Mouse (Mus musculus): Measurements from ENCODE around the gene Tmprss15. TPM values are rescaled to one million over a fixed set of nuclear protein-coding genes. Genes with fewer than 3 reads are reported as not detected.

The Tmprss15 gene
- total RNA-seq (2015), result not detected in 2 replicates
- total RNA-seq (2017), result not detected in 2 replicates

GRCm38 (mm10) chr16:79090997-79091396, at the start of gene Tmprss15:
Gene Tmprss15 (minus strand): TSS chr16:79091097.
- ATAC-seq (ENCODE audit: poor library complexity, severe bottlenecking), result no peak

DNA sequence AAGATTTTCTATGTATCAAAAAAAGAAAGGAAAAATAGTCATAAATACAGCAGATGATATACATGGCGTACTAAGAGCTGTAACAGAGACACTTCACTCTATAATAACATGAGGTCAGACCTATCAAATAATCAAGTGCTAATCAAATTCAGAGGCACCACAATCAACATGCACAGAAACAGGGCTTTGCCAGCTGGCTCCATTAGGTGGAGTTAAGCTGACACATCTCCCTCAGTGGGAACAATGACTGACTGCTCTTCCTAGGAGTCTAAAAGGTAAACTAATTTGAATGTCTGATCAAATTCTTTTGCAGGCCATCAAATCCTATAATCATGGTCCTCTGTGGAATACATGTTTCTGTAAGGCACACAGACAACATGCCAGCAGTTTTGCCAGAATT, 24.0 kb upstream of the Tmprss15 start:
- no peak for ATAC-seq (ENCODE audit: poor library complexity, severe bottlenecking)

DNA sequence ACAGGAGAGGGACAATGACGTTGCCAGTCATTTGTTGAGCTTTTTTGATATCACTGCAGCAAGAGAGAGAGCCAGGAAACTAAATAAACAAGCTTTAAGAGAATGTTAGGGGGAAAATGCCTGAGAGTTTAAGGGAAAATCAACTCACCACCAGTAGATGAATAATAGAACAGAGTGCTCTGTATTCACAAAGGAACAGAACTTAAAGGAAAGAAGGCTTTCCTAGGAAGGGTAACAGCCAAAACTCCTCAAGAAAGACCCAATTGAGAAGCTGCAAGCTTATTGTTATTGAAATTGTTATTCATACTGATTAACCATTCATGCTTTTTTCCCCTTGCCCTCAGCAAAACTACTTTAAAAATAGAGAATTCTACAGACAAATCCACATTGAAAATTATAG, 18.6 kb upstream of the Tmprss15 start:
- no peak for ATAC-seq (ENCODE audit: poor library complexity, severe bottlenecking)

DNA sequence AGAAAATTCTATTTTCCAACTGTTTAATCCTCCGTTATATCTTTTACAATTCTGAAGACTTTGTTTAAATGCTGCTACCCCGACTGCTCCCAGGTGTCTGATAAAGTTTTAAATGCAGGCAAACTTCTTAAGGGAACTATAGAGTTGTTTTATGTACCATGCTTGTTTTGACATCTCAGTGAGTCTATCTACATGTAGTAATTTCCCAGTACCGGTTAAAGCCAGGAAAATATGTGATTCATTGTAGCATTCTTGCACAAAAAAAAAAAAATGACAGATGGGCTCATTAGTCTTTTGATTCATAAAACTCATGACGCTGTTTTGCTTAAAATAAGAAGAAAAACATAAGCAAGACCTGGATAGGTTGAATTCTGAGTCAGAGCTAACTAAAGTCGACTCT, 18.1 kb upstream of the Tmprss15 start:
- no peak for ATAC-seq (ENCODE audit: poor library complexity, severe bottlenecking)

DNA sequence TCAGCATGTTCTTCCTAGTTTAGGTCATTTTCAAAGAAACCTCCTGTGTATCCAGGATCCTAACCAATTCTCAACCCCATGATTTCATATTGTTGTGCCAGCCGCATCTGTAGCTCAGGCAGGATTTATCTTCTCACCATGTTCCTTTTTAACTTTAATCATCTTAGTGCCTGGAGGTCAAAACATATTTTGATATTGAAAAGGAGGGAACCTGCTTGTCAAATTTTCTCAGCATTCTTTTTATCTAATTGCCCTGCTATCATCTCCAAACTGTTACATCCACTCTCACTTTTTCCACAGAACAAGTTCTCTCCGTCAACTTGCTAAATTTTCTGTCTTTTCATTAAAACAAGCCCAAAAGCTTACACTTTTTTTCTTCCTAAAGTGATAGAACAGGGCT, 9.4 kb upstream of the Tmprss15 start:
- ATAC-seq (ENCODE audit: poor library complexity, severe bottlenecking), result no peak

DNA sequence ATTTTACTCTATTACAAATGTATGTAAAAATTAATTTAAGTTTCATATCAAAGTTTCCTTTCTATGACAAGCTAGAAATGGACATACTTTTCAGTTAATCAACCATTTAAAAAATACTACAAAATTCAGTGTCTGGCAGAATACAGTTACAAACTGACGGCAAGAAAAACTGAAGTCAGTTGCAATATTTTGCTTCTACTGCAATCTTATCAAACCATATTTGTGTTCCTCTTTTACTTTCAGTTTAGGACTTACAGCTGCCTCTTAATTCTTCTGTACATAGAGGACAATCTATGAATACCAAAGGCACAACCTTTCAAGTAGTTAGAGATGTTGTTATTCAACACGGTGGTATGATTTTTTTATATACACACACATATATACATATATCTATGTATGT, 7.4 kb upstream of the Tmprss15 start:
- ATAC-seq (ENCODE audit: poor library complexity, severe bottlenecking), result no peak

- ATAC-seq (ENCODE audit: poor library complexity, severe bottlenecking), result no peak
Observed at GRCm38 (mm10) chr16:79086550-79086949, 4.3 kb downstream of the Tmprss15 start.

GRCm38 (mm10) chr16:79063848-79064247, 27.0 kb downstream of the Tmprss15 start:
- no peak for ATAC-seq (ENCODE audit: poor library complexity, severe bottlenecking)

DNA sequence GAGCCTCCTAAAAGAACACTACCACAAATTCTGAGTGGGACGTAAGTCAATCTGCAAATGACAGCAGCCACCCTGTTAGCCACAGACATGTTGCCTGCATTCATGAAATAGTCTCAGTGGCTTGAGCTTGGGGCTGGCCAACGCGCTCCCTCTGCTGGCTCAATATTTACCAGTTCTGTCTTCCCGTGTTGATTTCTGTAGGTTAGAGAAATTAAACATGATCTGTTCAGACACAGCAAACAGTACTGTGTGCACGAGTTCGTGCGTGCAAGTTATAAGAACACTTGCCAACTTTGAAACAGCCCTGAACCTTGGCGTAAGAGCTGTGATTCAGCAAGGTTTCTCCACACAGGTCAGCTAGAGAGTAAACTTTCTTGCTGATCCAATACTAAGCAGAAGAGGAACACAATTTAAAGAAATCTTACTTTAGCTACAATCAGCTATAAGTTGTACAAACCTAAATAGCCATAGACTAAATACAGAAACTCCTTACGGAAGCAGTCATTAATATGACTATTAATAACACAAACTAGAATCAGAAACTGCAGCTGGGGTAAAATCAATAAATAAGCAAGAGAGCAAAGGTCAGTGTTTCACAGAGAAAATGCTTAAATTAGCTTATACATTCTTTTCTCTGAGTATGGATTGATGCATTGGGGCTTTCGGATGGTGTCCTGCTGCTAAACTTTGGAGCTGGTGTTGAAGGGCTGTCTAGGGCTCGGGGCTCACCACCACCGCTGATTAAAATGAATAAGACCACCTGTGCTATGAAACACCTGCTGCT, 31.9 kb downstream of the Tmprss15 start:
- no peak for ATAC-seq (ENCODE audit: poor library complexity, severe bottlenecking)

DNA sequence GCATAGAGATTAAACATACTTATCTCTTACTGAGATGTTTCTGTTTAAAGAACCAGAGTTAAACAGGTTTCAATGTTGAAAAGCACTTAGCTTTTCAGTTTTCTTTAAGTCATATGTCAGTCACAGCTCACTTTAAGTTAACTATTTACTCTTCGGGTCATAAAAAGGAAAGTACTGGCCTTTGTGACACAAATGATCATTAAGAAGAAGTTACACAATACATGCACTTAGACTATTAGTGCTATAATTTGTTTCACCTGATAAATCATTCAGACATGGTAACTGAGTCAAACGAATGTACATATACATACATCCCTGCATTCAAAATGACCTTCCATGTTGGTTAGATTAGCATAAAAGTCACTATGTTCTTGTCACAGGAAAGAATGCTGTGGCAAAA, 58.3 kb downstream of the Tmprss15 start:
- no peak for ATAC-seq (ENCODE audit: poor library complexity, severe bottlenecking)

GRCm38 (mm10) chr16:79002812-79003211, 88.1 kb downstream of the Tmprss15 start:
- ATAC-seq (ENCODE audit: poor library complexity, severe bottlenecking), result no peak

DNA sequence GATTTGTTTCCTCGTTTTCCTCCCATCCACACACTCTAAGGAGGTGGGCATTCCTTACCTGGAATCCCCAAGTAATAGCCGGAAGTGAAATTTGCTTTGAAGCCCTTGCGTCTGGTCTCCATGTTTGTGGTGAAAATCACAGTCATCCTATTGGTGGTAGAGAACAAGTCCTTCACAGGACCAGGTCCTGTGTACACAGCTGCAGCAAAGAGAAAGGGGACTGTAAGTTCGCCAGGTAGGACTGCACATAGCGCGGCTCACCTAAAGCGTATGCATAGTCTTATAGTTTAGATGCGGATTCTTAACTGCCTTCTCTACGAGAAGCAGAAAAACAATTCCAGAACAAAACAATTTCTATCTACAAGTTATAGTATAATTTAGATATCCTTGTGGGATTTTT, 89.2 kb downstream of the Tmprss15 start:
- no peak for ATAC-seq (ENCODE audit: poor library complexity, severe bottlenecking)

DNA sequence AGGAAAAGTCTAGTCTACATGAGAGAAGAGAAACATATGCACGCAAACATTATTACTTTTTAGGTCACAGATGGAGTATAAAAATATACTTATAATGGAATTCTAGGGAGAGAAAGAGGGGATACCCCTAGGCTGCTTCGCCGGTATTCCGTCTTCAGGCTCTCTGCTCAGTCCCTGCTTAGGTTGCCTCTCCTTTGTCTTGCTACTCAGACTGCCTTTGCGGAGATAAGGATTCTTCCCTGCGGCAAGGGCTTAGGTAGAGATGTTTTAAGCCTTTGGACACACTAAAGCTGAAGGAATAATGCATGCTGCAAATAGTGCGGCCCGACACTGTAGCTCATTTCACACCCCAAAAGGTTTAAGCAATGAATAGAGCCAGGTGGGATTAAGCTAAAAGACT, 114.5 kb downstream of the Tmprss15 start:
- ATAC-seq (ENCODE audit: poor library complexity, severe bottlenecking), result no peak

- ATAC-seq (ENCODE audit: poor library complexity, severe bottlenecking), result no peak
Observed at GRCm38 (mm10) chr16:78974099-78974498, 116.8 kb downstream of the Tmprss15 start.

DNA sequence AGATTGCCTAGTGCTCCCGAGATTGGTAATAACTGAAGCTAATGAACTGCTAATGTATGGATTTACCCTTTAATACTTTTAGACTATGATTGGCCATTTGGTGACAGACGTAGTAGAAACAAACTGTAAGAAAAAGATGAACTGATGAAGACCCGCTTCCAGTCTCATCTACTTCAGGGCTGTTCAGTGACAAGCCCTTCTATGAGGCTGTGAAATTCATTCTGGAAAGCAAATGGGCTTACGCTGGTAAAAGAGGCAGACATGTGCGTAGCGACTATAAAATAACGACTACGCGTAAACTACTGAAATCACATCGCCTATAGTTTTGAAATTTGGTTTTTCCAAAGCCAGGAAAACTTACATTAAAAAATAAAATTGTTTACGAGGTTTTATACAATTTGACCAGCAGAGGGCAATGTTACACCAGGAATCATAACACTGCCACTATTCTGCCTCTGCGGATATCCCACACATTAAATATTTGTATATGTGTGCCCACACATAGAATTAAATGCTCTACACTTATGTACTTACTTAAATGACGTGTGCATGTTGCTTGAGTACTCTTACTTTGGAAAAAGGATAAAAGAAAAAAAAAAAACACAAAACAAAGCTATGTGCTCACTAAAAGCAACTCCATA, 121.7 kb downstream of the Tmprss15 start:
- peak; percentile 56; the same call in 1 of the 2 replicates for ATAC-seq (ENCODE audit: poor library complexity, severe bottlenecking)

GRCm38 (mm10) chr16:78957434-78957833, 133.5 kb downstream of the Tmprss15 start:
- ATAC-seq (ENCODE audit: poor library complexity, severe bottlenecking), result no peak

- no peak for ATAC-seq (ENCODE audit: poor library complexity, severe bottlenecking)
Observed at GRCm38 (mm10) chr16:78950359-78950758, 140.5 kb downstream of the Tmprss15 start.

DNA sequence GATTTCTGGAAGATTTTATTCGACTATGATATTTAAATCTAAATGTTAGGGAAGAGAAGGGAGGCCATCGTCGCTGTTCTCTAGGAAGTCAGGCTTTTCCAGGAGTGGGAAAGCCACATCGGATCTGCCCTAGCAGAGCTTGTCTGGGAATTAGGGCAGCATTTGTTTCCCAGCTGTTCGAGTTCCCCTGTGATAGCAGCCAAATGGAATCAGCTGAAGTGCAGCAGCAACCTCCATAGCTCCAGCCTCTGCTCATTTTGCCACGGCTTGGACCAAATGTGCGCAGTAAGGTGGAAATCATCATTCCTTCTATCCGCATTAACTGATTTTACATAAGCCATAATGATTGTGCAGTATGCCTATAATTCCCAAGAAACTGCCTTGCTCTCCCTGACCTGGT, 153.1 kb downstream of the Tmprss15 start:
- ATAC-seq (ENCODE audit: poor library complexity, severe bottlenecking), result no peak

- ATAC-seq (ENCODE audit: poor library complexity, severe bottlenecking), result no peak
Observed at GRCm38 (mm10) chr16:78934298-78934697, 156.6 kb downstream of the Tmprss15 start.

GRCm38 (mm10) chr16:78931287-78932025, 159.4 kb downstream of the Tmprss15 start:
- peak; percentile 38 for ATAC-seq (ENCODE audit: poor library complexity, severe bottlenecking)

- no peak for ATAC-seq (ENCODE audit: poor library complexity, severe bottlenecking)
Observed at GRCm38 (mm10) chr16:78930382-78931286, 160.3 kb downstream of the Tmprss15 start, which contains the start of gene Chodl. Gene Chodl (plus strand): TSS chr16:78930948.
